Mouse (Mus musculus) liver, postnatal 0 days (tissue): ENCODE measurements at regions not wholly inside any gene's neighbourhood (a gene's known extent, or its start where the extent isn't known, plus 50 kb on each side); places are given as distances from the start of the nearest gene placed in this dataset.

Source experiments
- ATAC-seq: fragments of 200-750 bp; cut with Nextera tagmentation; 2 replicates; pipeline ENCODE4 v1.8.0; 2017; ENCODE audit warnings: mild to moderate bottlenecking, moderate library complexity
- DNase-seq: peaks from one replicate; pipeline ENCODE4 v3.0.0-alpha.2; 2016
- H3K27ac ChIP-seq: fragments of 300-500 bp; sonication (generic); 2 replicates; pipeline ENCODE4 v1.5.1; 2014; ENCODE audit warnings: antibody characterized with exemption, moderate library complexity, mild to moderate bottlenecking, low read depth
- H3K27me3 ChIP-seq: fragments of 300-500 bp; sonication (generic); 2 replicates; pipeline ENCODE4 v1.6.1; 2014; ENCODE audit warnings: low read length, control low read depth, mixed read lengths; ENCODE audit not compliant: insufficient read depth
- H3K36me3 ChIP-seq: fragments of 300-500 bp; sonication (generic); replicated peaks from 2 replicates; pipeline ENCODE4 v1.6.1; 2014; ENCODE audit warnings: mild to moderate bottlenecking, control low read depth, low read length, moderate library complexity, mixed read lengths; ENCODE audit not compliant: insufficient read depth
- H3K4me1 ChIP-seq: fragments of 300-500 bp; sonication (generic); 2 replicates; pipeline ENCODE4 v1.6.1; 2014; ENCODE audit warnings: antibody characterized with exemption, mild to moderate bottlenecking, control low read depth; ENCODE audit not compliant: insufficient read depth
- H3K4me2 ChIP-seq: fragments of 300-500 bp; sonication (generic); 2 replicates; pipeline ENCODE4 v1.6.1; 2014; ENCODE audit warnings: low read depth, mild to moderate bottlenecking, low read length, moderate library complexity, mixed read lengths
- H3K4me3 ChIP-seq: fragments of 300-500 bp; sonication (generic); 2 replicates; pipeline ENCODE4 v1.5.1; 2014; ENCODE audit warnings: low read depth, low read length
- H3K9ac ChIP-seq: fragments of 300-500 bp; sonication (generic); replicated peaks from 2 replicates; pipeline ENCODE4 v1.6.1; 2014; ENCODE audit warnings: mild to moderate bottlenecking, moderate library complexity
- H3K9me3 ChIP-seq: fragments of 300-500 bp; sonication (generic); 2 replicates; pipeline ENCODE4 v1.6.1; 2016; ENCODE audit warnings: mild to moderate bottlenecking, control low read depth, low read length, mixed read lengths
- CTCF ChIP-seq: sonication (generic); IDR thresholded peaks from 2 replicates; pipeline ENCODE4 v1.5.1; 2016; ENCODE audit warnings: antibody characterized with exemption, low read depth
- EP300 ChIP-seq: IDR thresholded peaks from 2 replicates; pipeline ENCODE4 v1.6.1; 2016; ENCODE audit warnings: antibody characterized with exemption, low read depth, mild to moderate bottlenecking
- WGBS: fragments of 180-500 bp; shearing (Covaris S2); extraction: QIAGEN DNeasy Blood & Tissue Kit; methylation state at CpG from one replicate; pipeline ENCODE4 v1.1.7; 2014; ENCODE audit not compliant: insufficient replicate concordance; 5-methylcytosine and 5-hydroxymethylcytosine counted together

GRCm38 (mm10) chr8:17709162-17709561 is 1268.9 kb downstream of the Defb40 start:
- TF ChIP-seq EP300 (no peak), CTCF (no peak)
- DNase-seq (no peak), ATAC-seq (no peak)
- no peak overlapping the region for H3K27ac ChIP-seq
- H3K4me2 ChIP-seq: no peak overlapping the region
- H3K36me3 ChIP-seq: no peaks in the 10 kb centered on the region
- no peak overlapping the region for H3K4me3 ChIP-seq
- no peaks in the 10 kb centered on the region for H3K27me3 ChIP-seq
- no peak overlapping the region for H3K9ac ChIP-seq
- no peaks in the 10 kb centered on the region for H3K4me1 ChIP-seq
- no peaks in the 10 kb centered on the region for H3K9me3 ChIP-seq
- WGBS: 50% methylated on average over 1 of the region's 1 CpGs

DNA sequence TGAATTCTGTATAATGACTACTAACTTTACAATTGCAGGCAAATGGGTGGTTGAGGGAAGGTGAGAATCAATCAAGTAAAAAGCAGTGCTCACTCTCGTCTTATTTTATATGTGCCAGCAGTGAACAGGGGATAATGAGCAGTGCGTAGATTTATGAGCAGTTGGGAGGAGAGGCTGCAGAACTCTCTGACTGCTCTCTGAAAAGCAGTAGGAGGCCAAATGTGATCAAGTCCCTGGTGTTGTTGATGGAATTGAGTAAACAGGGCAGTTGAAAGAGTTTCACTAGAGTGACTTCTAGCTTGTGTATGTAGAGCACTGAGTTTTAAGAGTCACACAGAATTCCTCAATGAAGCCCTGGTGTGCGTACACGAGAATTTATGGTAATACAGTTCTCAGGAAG is 1269.6 kb downstream of the Defb40 start:
- Histone ChIP-seq H3K36me3 (no peaks in the 10 kb centered on the region), H3K4me1 (no peaks in the 10 kb centered on the region), H3K4me2 (no peak overlapping the region), H3K9me3 (no peaks in the 10 kb centered on the region), H3K27me3 (no peaks in the 10 kb centered on the region), H3K9ac (no peak overlapping the region), H3K4me3 (no peak overlapping the region), H3K27ac (no peak overlapping the region)
- no peak for ATAC-seq
- no peak for DNase-seq
- 63% methylated on average over 4 of the region's 4 CpGs for WGBS
- TF ChIP-seq CTCF (no peak), EP300 (no peak)

DNA sequence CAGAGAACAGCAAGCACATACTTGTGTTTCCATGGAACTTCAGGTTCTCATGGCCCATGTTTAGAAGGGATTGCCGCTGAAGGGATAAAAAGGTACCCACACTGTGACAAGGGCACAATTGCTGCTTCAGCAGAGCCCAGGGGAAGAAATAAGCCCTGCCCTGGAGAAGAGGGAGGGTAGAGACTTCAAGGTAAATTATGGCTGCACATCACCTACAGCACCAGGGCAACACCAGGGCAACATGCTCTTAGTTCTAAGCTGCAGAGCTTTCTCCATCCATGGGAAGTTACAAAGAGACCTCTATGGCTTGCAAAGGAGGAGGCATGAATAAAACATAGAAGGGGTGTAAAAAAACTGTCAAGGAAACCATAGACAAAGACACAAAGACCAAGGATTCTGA is 1273.8 kb downstream of the Defb40 start:
- WGBS: 75% methylated on average over 1 of the region's 1 CpGs
- no peak overlapping the region for H3K4me3 ChIP-seq
- H3K36me3 ChIP-seq: no peaks in the 10 kb centered on the region
- H3K4me2 ChIP-seq: no peak overlapping the region
- no peak overlapping the region for H3K27ac ChIP-seq
- TF ChIP-seq CTCF: no peak
- no peak for TF ChIP-seq EP300
- DNase-seq (no peak), ATAC-seq (no peak)
- H3K27me3 ChIP-seq: no peaks in the 10 kb centered on the region
- H3K9ac ChIP-seq: no peak overlapping the region
- no peaks in the 10 kb centered on the region for H3K9me3 ChIP-seq
- no peaks in the 10 kb centered on the region for H3K4me1 ChIP-seq

DNA sequence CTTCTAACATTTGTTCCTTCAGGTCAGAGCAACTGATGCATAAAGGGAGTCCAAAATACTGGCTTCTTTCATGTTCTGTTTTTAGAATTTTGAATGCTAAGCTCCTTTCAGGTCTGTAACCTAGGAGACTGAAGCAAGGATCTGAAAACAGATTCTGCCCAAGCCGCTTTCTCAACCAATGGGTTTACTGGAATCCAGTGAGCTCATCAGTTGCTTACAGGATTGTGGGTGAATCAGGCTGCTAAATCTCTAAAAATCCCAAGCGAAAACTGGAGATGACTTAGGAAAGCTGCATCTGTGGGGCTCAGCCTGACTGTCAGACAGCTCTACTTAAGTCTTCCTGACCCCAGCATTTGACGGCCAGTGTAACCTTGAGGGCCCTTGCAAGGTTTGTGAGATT is 1277.7 kb downstream of the Defb40 start:
- ATAC-seq: no peak
- Histone ChIP-seq H3K4me1 (no peaks in the 10 kb centered on the region), H3K4me3 (no peak overlapping the region), H3K9ac (no peak overlapping the region), H3K27me3 (no peaks in the 10 kb centered on the region), H3K9me3 (no peaks in the 10 kb centered on the region), H3K27ac (no peak overlapping the region), H3K4me2 (no peak overlapping the region), H3K36me3 (no peaks in the 10 kb centered on the region)
- WGBS: 58% methylated on average over 3 of the region's 3 CpGs
- TF ChIP-seq CTCF: no peak
- no peak for TF ChIP-seq EP300
- DNase-seq: no peak

GRCm38 (mm10) chr8:17690074-17690848 is 1287.8 kb downstream of the Defb40 start:
- H3K27ac ChIP-seq: no peak overlapping the region
- ATAC-seq (no peak), DNase-seq (no peak)
- no peaks in the 10 kb centered on the region for H3K9me3 ChIP-seq
- no peaks in the 10 kb centered on the region for H3K4me1 ChIP-seq
- no peak for TF ChIP-seq CTCF
- no peak for TF ChIP-seq EP300
- no peaks in the 10 kb centered on the region for H3K27me3 ChIP-seq
- 71% methylated on average over 4 of the region's 4 CpGs for WGBS
- H3K4me2 ChIP-seq: no peak overlapping the region
- H3K9ac ChIP-seq: no peak overlapping the region
- no peak overlapping the region for H3K4me3 ChIP-seq
- no peaks in the 10 kb centered on the region for H3K36me3 ChIP-seq

DNA sequence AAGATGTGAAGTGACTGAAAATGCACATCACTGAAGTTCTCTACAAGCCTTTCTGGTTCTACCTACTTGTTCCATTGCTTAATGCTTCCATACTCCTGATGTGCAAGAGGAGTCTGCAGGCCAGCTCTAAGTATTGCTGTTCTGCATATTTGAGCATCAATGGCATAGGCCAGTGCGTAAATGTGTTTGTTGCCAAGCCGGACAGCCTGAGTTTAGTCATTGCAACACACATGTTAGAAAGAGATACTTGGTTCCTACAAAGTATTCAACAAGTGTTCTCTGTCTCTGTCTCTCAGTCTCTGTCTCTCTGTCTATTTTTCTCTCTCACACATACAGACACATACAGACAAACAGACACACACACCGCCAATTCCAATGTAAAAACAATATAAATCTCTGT is 1288.4 kb downstream of the Defb40 start:
- no peak for TF ChIP-seq CTCF
- TF ChIP-seq EP300: no peak
- ATAC-seq: no peak
- no peaks in the 10 kb centered on the region for H3K9me3 ChIP-seq
- no peaks in the 10 kb centered on the region for H3K27me3 ChIP-seq
- H3K4me3 ChIP-seq: no peak overlapping the region
- DNase-seq: no peak
- WGBS: 84% methylated on average over 3 of the region's 3 CpGs
- no peaks in the 10 kb centered on the region for H3K4me1 ChIP-seq
- no peak overlapping the region for H3K27ac ChIP-seq
- H3K4me2 ChIP-seq: no peak overlapping the region
- no peak overlapping the region for H3K9ac ChIP-seq
- no peaks in the 10 kb centered on the region for H3K36me3 ChIP-seq
